Mouse (Mus musculus) ES-E14 (cell line): Measurements from ENCODE around the gene Gm43552.

Source experiments
- HCFC1 ChIP-seq: IDR thresholded peaks from 2 replicates; pipeline ENCODE4 v1.6.1; 2012; ENCODE audit warnings: low read length, inconsistent platforms, borderline replicate concordance; ENCODE audit not compliant: insufficient read depth
- ZNF384 ChIP-seq: IDR thresholded peaks from 2 replicates; pipeline ENCODE4 v1.6.1; 2012; ENCODE audit warnings: low read depth, low read length, inconsistent platforms

DNA sequence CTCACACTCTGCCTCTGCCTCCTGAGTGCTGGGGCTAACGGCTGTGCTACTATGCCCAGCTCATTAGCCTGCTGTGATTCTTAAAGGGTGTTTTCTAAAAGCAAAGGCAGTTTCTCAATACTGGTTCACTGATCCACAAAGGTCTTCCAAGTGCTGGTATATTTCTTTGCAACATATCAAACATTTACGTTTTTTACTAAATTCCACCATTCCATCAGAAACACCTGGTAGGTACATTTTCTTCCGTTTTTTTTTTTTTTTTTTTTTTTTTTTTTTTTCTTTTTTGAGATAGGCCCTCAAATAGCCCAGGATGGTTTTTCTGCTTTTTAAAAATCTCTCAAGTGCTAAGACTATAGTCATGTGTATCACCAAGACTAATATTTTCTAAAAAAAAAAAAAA, 38.6 kb upstream of the Gm43552 start:
- TF ChIP-seq ZNF384 = peak; percentile 71
- no peak for TF ChIP-seq HCFC1
